Mouse (Mus musculus): ENCODE data around the gene Cdk5r1. TPM values are rescaled to one million over a fixed set of nuclear protein-coding genes. Genes with fewer than 3 reads are reported as not detected.

Cdk5r1 gene
- polyA plus RNA-seq, 1 experiment from 2014 or later: 0.75 TPM

DNA sequence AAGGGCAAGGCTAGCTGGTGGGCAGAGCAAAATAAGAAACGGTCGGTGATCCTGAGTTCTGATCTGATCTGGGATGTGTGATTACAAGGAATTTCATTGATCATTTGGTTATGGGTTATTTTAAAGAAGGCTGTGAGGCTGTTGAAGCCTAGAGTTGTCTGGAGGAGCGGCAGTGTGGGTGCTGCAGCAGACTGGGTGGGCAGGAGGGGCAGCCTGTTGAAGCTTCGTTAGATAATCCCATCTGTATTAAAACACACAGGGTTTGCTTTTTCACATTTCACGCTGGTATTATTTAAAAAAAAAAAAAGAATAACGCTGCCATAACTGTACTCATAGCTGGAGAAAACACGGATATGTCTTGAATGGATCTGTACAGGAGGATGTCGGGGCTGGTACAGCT is 39.1 kb downstream of the Cdk5r1 start:
- no peaks in the 10 kb centered on the region for H3K36me3 ChIP-seq (ENCODE audit: control insufficient read depth, insufficient read depth, low read length)
- no peak overlapping the region for H3K27ac ChIP-seq (replicated peaks)
- no peaks in the 10 kb centered on the region for H3K27me3 ChIP-seq (ENCODE audit: control insufficient read depth, insufficient read depth, low read length)
- no peak overlapping the region for H3K9ac ChIP-seq (ENCODE audit: low read length)
- H3K9me3 ChIP-seq (ENCODE audit: control insufficient read depth, low read length): no peaks in the 10 kb centered on the region
- H3K4me3 ChIP-seq (ENCODE audit: low read depth, low read length): no peak overlapping the region
- ATAC-seq (ENCODE audit: low FRiP score, low TSS enrichment) (no peak), DNase-seq (ENCODE audit: low spot score) (no peak)
- H3K4me1 ChIP-seq (replicated peaks; ENCODE audit: control insufficient read depth, insufficient read depth): 0 out of 2 replicates have a peak, but pooled peaks cover 3% of the 10 kb centered on the region
- TF ChIP-seq CTCF (IDR thresholded peaks at IDR 0.05; ENCODE audit: low read depth) (no peak), EP300 (optimal IDR thresholded peaks at IDR 0.05) (no peak)
- H3K4me2 ChIP-seq (replicated peaks; ENCODE audit: low read depth): no peak overlapping the region
- WGBS: 71% methylated on average over 8 of the region's 8 CpGs

GRCm38 (mm10) chr11:80518421-80519367 is 41.9 kb downstream of the Cdk5r1 start:
- Histone ChIP-seq H3K4me1 (replicated peaks; ENCODE audit: control insufficient read depth, insufficient read depth) (0 out of 2 replicates have a peak, but pooled peaks cover 3% of the 10 kb centered on the region), H3K4me3 (ENCODE audit: low read depth, low read length) (no peak overlapping the region), H3K27ac (replicated peaks) (no peak overlapping the region), H3K4me2 (replicated peaks; ENCODE audit: low read depth) (no peak overlapping the region), H3K27me3 (ENCODE audit: control insufficient read depth, insufficient read depth, low read length) (no peaks in the 10 kb centered on the region), H3K36me3 (ENCODE audit: control insufficient read depth, insufficient read depth, low read length) (no peaks in the 10 kb centered on the region), H3K9me3 (ENCODE audit: control insufficient read depth, low read length) (no peaks in the 10 kb centered on the region), H3K9ac (ENCODE audit: low read length) (no peak overlapping the region)
- no peak for ATAC-seq (ENCODE audit: low FRiP score, low TSS enrichment)
- 42% methylated on average over 8 of the region's 9 CpGs for WGBS
- no peak for TF ChIP-seq CTCF (IDR thresholded peaks at IDR 0.05; ENCODE audit: low read depth)
- no peak for TF ChIP-seq EP300 (optimal IDR thresholded peaks at IDR 0.05)
- no peak for DNase-seq (ENCODE audit: low spot score)

DNA sequence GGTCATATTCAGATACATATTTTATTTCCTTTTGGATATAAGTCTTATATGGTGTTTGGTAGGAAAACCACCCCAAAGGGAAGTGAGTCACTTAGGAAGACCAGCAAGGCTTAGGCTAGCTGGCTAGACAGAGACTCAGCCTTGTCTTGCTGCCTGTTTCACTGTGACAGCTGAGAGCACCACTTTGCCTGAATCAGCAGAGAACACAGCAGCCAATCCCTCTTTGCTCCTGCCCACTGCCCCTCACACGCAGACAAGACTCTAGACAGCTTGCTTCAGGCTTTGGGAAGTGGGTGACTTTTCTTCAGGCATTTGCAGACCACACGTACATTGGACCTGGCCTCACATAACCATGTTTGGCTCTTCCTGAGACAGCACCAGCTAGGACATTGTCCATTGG is 44.3 kb downstream of the Cdk5r1 start:
- H3K27ac ChIP-seq (replicated peaks): no peak overlapping the region
- H3K36me3 ChIP-seq (ENCODE audit: control insufficient read depth, insufficient read depth, low read length): no peaks in the 10 kb centered on the region
- no peak for ATAC-seq (ENCODE audit: low FRiP score, low TSS enrichment)
- no peak overlapping the region for H3K4me3 ChIP-seq (ENCODE audit: low read depth, low read length)
- H3K27me3 ChIP-seq (ENCODE audit: control insufficient read depth, insufficient read depth, low read length): no peaks in the 10 kb centered on the region
- no peak overlapping the region for H3K9ac ChIP-seq (ENCODE audit: low read length)
- no peaks in the 10 kb centered on the region for H3K9me3 ChIP-seq (ENCODE audit: control insufficient read depth, low read length)
- TF ChIP-seq EP300 (optimal IDR thresholded peaks at IDR 0.05) (no peak), CTCF (IDR thresholded peaks at IDR 0.05; ENCODE audit: low read depth) (no peak)
- 0 out of 2 replicates have a peak, but pooled peaks cover 3% of the 10 kb centered on the region for H3K4me1 ChIP-seq (replicated peaks; ENCODE audit: control insufficient read depth, insufficient read depth)
- H3K4me2 ChIP-seq (replicated peaks; ENCODE audit: low read depth): no peak overlapping the region
- DNase-seq (ENCODE audit: low spot score): no peak
- WGBS: 74% methylated on average over 2 of the region's 2 CpGs

- no peak overlapping the region for H3K4me3 ChIP-seq (ENCODE audit: low read depth, low read length)
These were observed 46.0 kb downstream of the Cdk5r1 start for GRCm38 (mm10) chr11:80522852-80523251.

GRCm38 (mm10) chr11:80523410-80523809 is 46.6 kb downstream of the Cdk5r1 start:
- ATAC-seq (ENCODE audit: low FRiP score, low TSS enrichment) (no peak), DNase-seq (ENCODE audit: low spot score) (no peak)
- TF ChIP-seq CTCF (IDR thresholded peaks at IDR 0.05; ENCODE audit: low read depth) (no peak), EP300 (optimal IDR thresholded peaks at IDR 0.05) (no peak)
- no peaks in the 10 kb centered on the region for H3K27me3 ChIP-seq (ENCODE audit: control insufficient read depth, insufficient read depth, low read length)
- no peaks in the 10 kb centered on the region for H3K9me3 ChIP-seq (ENCODE audit: control insufficient read depth, low read length)
- no peak overlapping the region for H3K4me3 ChIP-seq (ENCODE audit: low read depth, low read length)
- no peak overlapping the region for H3K9ac ChIP-seq (ENCODE audit: low read length)
- 73% methylated on average over 4 of the region's 4 CpGs for WGBS
- no peaks in the 10 kb centered on the region for H3K36me3 ChIP-seq (ENCODE audit: control insufficient read depth, insufficient read depth, low read length)
- no peak overlapping the region for H3K4me2 ChIP-seq (replicated peaks; ENCODE audit: low read depth)
- H3K4me1 ChIP-seq (replicated peaks; ENCODE audit: control insufficient read depth, insufficient read depth): 0 out of 2 replicates have a peak, but pooled peaks cover 3% of the 10 kb centered on the region
- H3K27ac ChIP-seq (replicated peaks): peak overlapping the region; percentile 53; the same call in 1 of the 2 replicates

More at GRCm38 (mm10) chr11:80522852-80523251, 46.0 kb downstream of the Cdk5r1 start:
- ATAC-seq (ENCODE audit: low FRiP score, low TSS enrichment) (no peak), DNase-seq (ENCODE audit: low spot score) (no peak)
- H3K36me3 ChIP-seq (ENCODE audit: control insufficient read depth, insufficient read depth, low read length): no peaks in the 10 kb centered on the region
- H3K4me1 ChIP-seq (replicated peaks; ENCODE audit: control insufficient read depth, insufficient read depth): 0 out of 2 replicates have a peak, but pooled peaks cover 3% of the 10 kb centered on the region
- no peaks in the 10 kb centered on the region for H3K9me3 ChIP-seq (ENCODE audit: control insufficient read depth, low read length)
- H3K27me3 ChIP-seq (ENCODE audit: control insufficient read depth, insufficient read depth, low read length): no peaks in the 10 kb centered on the region
- peak overlapping the region; percentile 53; the same call in 1 of the 2 replicates for H3K27ac ChIP-seq (replicated peaks)
- no peak for TF ChIP-seq CTCF (IDR thresholded peaks at IDR 0.05; ENCODE audit: low read depth)
- no peak for TF ChIP-seq EP300 (optimal IDR thresholded peaks at IDR 0.05)
- no peak overlapping the region for H3K4me2 ChIP-seq (replicated peaks; ENCODE audit: low read depth)
- WGBS: 51% methylated on average over 2 of the region's 2 CpGs
- no peak overlapping the region for H3K9ac ChIP-seq (ENCODE audit: low read length)

DNA sequence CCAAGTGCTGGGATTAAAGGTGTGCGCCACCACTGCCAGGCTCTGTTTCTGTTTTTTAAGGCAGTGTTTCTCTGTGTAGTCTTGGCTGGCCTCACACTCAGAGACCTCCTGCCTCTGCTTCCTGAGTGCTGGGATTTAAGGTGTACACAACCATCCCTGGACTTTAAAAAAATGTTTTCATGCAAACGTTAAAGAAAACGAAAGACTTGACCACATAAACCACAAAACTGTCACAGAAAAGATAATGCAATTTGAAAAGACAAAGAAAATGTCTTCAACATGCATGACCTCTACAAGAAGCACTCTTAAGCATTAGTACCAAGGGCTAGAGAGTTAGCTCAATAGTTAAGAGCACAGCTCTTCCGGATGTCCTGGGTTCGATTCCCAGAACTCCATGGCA is 47.4 kb downstream of the Cdk5r1 start:
- H3K27ac ChIP-seq (replicated peaks): no peak overlapping the region
- no peaks in the 10 kb centered on the region for H3K9me3 ChIP-seq (ENCODE audit: control insufficient read depth, low read length)
- H3K4me3 ChIP-seq (ENCODE audit: low read depth, low read length): no peak overlapping the region
- no peaks in the 10 kb centered on the region for H3K4me1 ChIP-seq (replicated peaks; ENCODE audit: control insufficient read depth, insufficient read depth)
- DNase-seq (ENCODE audit: low spot score): no peak
- no peak overlapping the region for H3K4me2 ChIP-seq (replicated peaks; ENCODE audit: low read depth)
- H3K9ac ChIP-seq (ENCODE audit: low read length): no peak overlapping the region
- H3K36me3 ChIP-seq (ENCODE audit: control insufficient read depth, insufficient read depth, low read length): no peaks in the 10 kb centered on the region
- ATAC-seq (ENCODE audit: low FRiP score, low TSS enrichment): no peak
- H3K27me3 ChIP-seq (ENCODE audit: control insufficient read depth, insufficient read depth, low read length): no peaks in the 10 kb centered on the region
- whole genome bisulfite sequencing: 87% methylated on average over 5 of the region's 5 CpGs
- TF ChIP-seq EP300 (optimal IDR thresholded peaks at IDR 0.05): no peak
